Mouse (Mus musculus): ENCODE measurements around the gene Rasl11b.

DNA sequence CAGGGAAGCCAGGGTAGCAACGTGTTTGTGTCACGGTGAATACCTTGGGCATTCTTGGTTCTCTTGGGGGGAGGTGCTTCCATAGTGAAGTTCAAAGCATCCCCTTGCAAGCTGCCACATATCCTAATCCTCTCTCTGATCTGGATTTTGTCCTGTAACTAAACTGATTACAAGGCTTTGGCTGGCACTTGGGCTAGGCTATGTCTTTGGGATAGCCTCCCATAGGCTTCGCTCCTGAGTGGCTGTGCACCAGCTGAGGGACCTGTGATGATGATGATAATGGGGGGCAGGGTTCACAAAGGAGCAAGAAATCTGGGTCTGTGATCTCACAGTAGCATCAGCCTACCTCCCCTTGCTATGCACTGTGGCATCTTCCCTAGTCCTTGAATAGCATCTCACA lies 33.1 kb upstream of the Rasl11b start:
- TF ChIP-seq POLR2A (IDR thresholded peaks at IDR 0.05; ENCODE audit: insufficient read depth, low read length) (no peak), CTCF (IDR thresholded peaks at IDR 0.05; ENCODE audit: low read depth, low read length) (no peak), EP300 (IDR thresholded peaks at IDR 0.05; ENCODE audit: insufficient read depth, low read depth, low read length) (no peak)
